Mouse (Mus musculus) heart, adult 18-20 months (tissue): ENCODE results near the gene Sult2b1. TPM values are rescaled to one million over a fixed set of nuclear protein-coding genes. Genes with fewer than 3 reads are reported as not detected.

Source experiments
- DNase-seq, 2 experiments: peaks; one replicate each; pipeline ENCODE4 v3.0.0; 2021 to 2022; ENCODE audit warnings: mixed read lengths in 1 of 2
- total RNA-seq, 2 experiments: library from RNA; stranded (reverse); gene quantifications; 2 replicates each; pipeline ENCODE4 v1.2.3; 2021

Gene Sult2b1
- total RNA-seq, 2 experiments from 2014 or later = not detected

GRCm38 (mm10) chr7:45723781-45724180 lies 60.7 kb downstream of the Sult2b1 start:
- DNase-seq = no peak

- no peak for DNase-seq
Measured at GRCm38 (mm10) chr7:45723301-45723700, 61.2 kb downstream of the Sult2b1 start.

GRCm38 (mm10) chr7:45722348-45722713 lies 62.1 kb downstream of the Sult2b1 start:
- peak in 1 of 2 experiments; percentile 2 for DNase-seq

- peak; percentile 33 to 52 for DNase-seq
Measured at GRCm38 (mm10) chr7:45721642-45722347, 62.7 kb downstream of the Sult2b1 start.

- DNase-seq = peak in 1 of 2 experiments; percentile 4
Measured at GRCm38 (mm10) chr7:45721234-45721571, 63.3 kb downstream of the Sult2b1 start.

- DNase-seq = peak in 1 of 2 experiments; percentile 7
Measured at GRCm38 (mm10) chr7:45720413-45721233, 63.8 kb downstream of the Sult2b1 start, which contains the start of gene Fam83e. Gene Fam83e (plus strand): TSS chr7:45721212.

GRCm38 (mm10) chr7:45719738-45720412 lies 64.6 kb downstream of the Sult2b1 start:
- DNase-seq = no peak

- no peak for DNase-seq
Measured at GRCm38 (mm10) chr7:45719180-45719579, 65.3 kb downstream of the Sult2b1 start.

- DNase-seq = no peak
Measured at GRCm38 (mm10) chr7:45718331-45718730, 66.1 kb downstream of the Sult2b1 start.

GRCm38 (mm10) chr7:45717918-45718297 lies 66.6 kb downstream of the Sult2b1 start, which contains the start of gene Sphk2:
Gene Sphk2 (minus strand): TSS chr7:45718002.
- peak; percentile 98 to 99 for DNase-seq

GRCm38 (mm10) chr7:45716952-45717917 lies 67.2 kb downstream of the Sult2b1 start:
- peak in 1 of 2 experiments; percentile 28 for DNase-seq

GRCm38 (mm10) chr7:45716460-45716857 lies 68.0 kb downstream of the Sult2b1 start:
- DNase-seq = peak in 1 of 2 experiments; percentile 17

- DNase-seq = peak; percentile 34 to 58
Measured at GRCm38 (mm10) chr7:45715741-45716459, 68.6 kb downstream of the Sult2b1 start.

- peak; percentile 96 to 99 for DNase-seq
Measured at GRCm38 (mm10) chr7:45715090-45715708, 69.3 kb downstream of the Sult2b1 start, which contains the start of gene Rpl18. Gene Rpl18 (plus strand): TSS chr7:45715457.

GRCm38 (mm10) chr7:45714630-45715089 lies 69.8 kb downstream of the Sult2b1 start:
- no peak for DNase-seq

GRCm38 (mm10) chr7:45713881-45714520 lies 70.5 kb downstream of the Sult2b1 start:
- peak in 1 of 2 experiments; percentile 20 for DNase-seq

- peak in 1 of 2 experiments; percentile 8 for DNase-seq
Measured at GRCm38 (mm10) chr7:45713396-45713795, 71.1 kb downstream of the Sult2b1 start.

- DNase-seq = peak; percentile 52 to 59
Measured at GRCm38 (mm10) chr7:45712022-45712757, 72.3 kb downstream of the Sult2b1 start.
